Mouse (Mus musculus) intestine, embryonic 15.5 days (tissue): ENCODE results near the gene Vps9d1. TPM values are rescaled to one million over a fixed set of nuclear protein-coding genes. Genes with fewer than 3 reads are reported as not detected.
A peak's percentile ranks its signal among the peaks of the same experiment; 100 is the strongest.
"Not testable (repeated sequence)": the region's sequence is repeated elsewhere in the genome, so short reads cannot be mapped to it uniquely, and the experiment has no call there.

Experiments
- ATAC-seq: fragments of 200-750 bp; cut with Nextera tagmentation; 2 replicates; pipeline ENCODE4 v1.8.0; 2017; ENCODE audit warnings: moderate TSS enrichment, moderate library complexity
- H3K27ac ChIP-seq: fragments of 300-500 bp; sonication (generic); 2 replicates; pipeline ENCODE4 v1.5.1; 2015; ENCODE audit warnings: mild to moderate bottlenecking, inconsistent platforms
- H3K27me3 ChIP-seq: fragments of 300-500 bp; sonication (generic); replicated peaks from 2 replicates; pipeline ENCODE4 v1.6.1; 2015; ENCODE audit warnings: inconsistent platforms
- H3K36me3 ChIP-seq: fragments of 300-500 bp; sonication (generic); 2 replicates; pipeline ENCODE4 v1.6.1; 2015; ENCODE audit warnings: inconsistent platforms
- H3K4me1 ChIP-seq: fragments of 300-500 bp; sonication (generic); replicated peaks from 2 replicates; pipeline ENCODE4 v1.6.1; 2015; ENCODE audit warnings: inconsistent platforms
- H3K4me2 ChIP-seq: fragments of 300-500 bp; sonication (generic); replicated peaks from 2 replicates; pipeline ENCODE4 v1.6.1; 2015; ENCODE audit warnings: mild to moderate bottlenecking, inconsistent platforms
- H3K4me3 ChIP-seq: fragments of 300-500 bp; sonication (generic); replicated peaks from 2 replicates; pipeline ENCODE4 v1.5.1; 2015; ENCODE audit warnings: inconsistent platforms
- H3K9ac ChIP-seq: fragments of 300-500 bp; sonication (generic); 2 replicates; pipeline ENCODE4 v1.6.1; 2015; ENCODE audit warnings: inconsistent platforms
- H3K9me3 ChIP-seq: fragments of 300-500 bp; sonication (generic); 2 replicates; pipeline ENCODE4 v1.6.1; 2016; ENCODE audit warnings: inconsistent platforms
- WGBS: fragments of 180-500 bp; shearing (Covaris S2); methylation state at CpG from one replicate; pipeline ENCODE4 v1.1.7; 2015; 5-methylcytosine and 5-hydroxymethylcytosine counted together
- polyA plus RNA-seq: library from polyadenylated mRNA; unstranded; fragments of >200 nt; fragmentation: Nextera tagmentation; extraction: Ambion mirVana; gene quantifications from 2 replicates; pipeline ENCODE4 v1.2.1, GENCODE M21; 2015

Vps9d1 gene
- 15.3 and 18.4 TPM in 2 replicates for polyA plus RNA-seq

GRCm38 (mm10) chr8:123254099-123254885, at the start of gene Vps9d1, which contains the start of gene Zfp276:
TSS of gene Vps9d1 (minus strand) at chr8:123254348.
TSS of gene Zfp276 (plus strand) at chr8:123254195.
- peak within 1 kb of the TSS; percentile 96 for H3K9ac ChIP-seq
- peaks cover 15% of the 10 kb centered on the region for H3K4me1 ChIP-seq
- under 1% methylated on average over 98 of the region's 99 CpGs for WGBS
- H3K4me3 ChIP-seq, result peak within 1 kb of the TSS; percentile 96
- ATAC-seq, result peak; percentile 98
- peak within 1 kb of the TSS; percentile 81 for H3K27ac ChIP-seq
- peak within 1 kb of the TSS; percentile 90 for H3K4me2 ChIP-seq
- peaks cover 27% of the 10 kb centered on the region for H3K36me3 ChIP-seq
- H3K27me3 ChIP-seq, result no peaks in the 10 kb centered on the region
- H3K9me3 ChIP-seq, result no peaks in the 10 kb centered on the region

- no peaks in the 10 kb centered on the region for H3K9me3 ChIP-seq
- no peak overlapping the region for H3K4me2 ChIP-seq
- H3K4me3 ChIP-seq, result no peak overlapping the region
- H3K36me3 ChIP-seq, result 0 out of 2 replicates have a peak, but pooled peaks cover 5% of the 10 kb centered on the region
- no peak for ATAC-seq
- no peaks in the 10 kb centered on the region for H3K27me3 ChIP-seq
- no peak overlapping the region for H3K9ac ChIP-seq
- H3K27ac ChIP-seq, result no peak overlapping the region
- WGBS, result 92% methylated on average over 11 of the region's 11 CpGs
- H3K4me1 ChIP-seq, result no peaks in the 10 kb centered on the region
Measured at GRCm38 (mm10) chr8:123298301-123298700, 44.2 kb upstream of the Vps9d1 start.

GRCm38 (mm10) chr8:123292785-123293184, 38.6 kb upstream of the Vps9d1 start:
- Histone ChIP-seq H3K4me1 (no peaks in the 10 kb centered on the region), H3K9ac (no peak overlapping the region), H3K4me2 (no peak overlapping the region), H3K4me3 (no peak overlapping the region), H3K36me3 (0 out of 2 replicates have a peak, but pooled peaks cover 6% of the 10 kb centered on the region), H3K27ac (no peak overlapping the region), H3K27me3 (no peaks in the 10 kb centered on the region), H3K9me3 (no peaks in the 10 kb centered on the region)
- no peak for ATAC-seq
- WGBS, result 87% methylated on average over 2 of the region's 2 CpGs

GRCm38 (mm10) chr8:123292281-123292680, 38.1 kb upstream of the Vps9d1 start:
- Histone ChIP-seq H3K27me3 (no peaks in the 10 kb centered on the region), H3K36me3 (0 out of 2 replicates have a peak, but pooled peaks cover 5% of the 10 kb centered on the region), H3K9ac (no peak overlapping the region), H3K27ac (no peak overlapping the region), H3K4me2 (no peak overlapping the region), H3K4me3 (no peak overlapping the region), H3K9me3 (no peaks in the 10 kb centered on the region), H3K4me1 (no peaks in the 10 kb centered on the region)
- 90% methylated on average over 3 of the region's 3 CpGs for WGBS
- no peak for ATAC-seq

GRCm38 (mm10) chr8:123291716-123292115, 37.6 kb upstream of the Vps9d1 start:
- Histone ChIP-seq H3K27ac (no peak overlapping the region), H3K4me2 (no peak overlapping the region), H3K4me3 (no peak overlapping the region), H3K36me3 (0 out of 2 replicates have a peak, but pooled peaks cover 5% of the 10 kb centered on the region), H3K9ac (no peak overlapping the region), H3K27me3 (no peaks in the 10 kb centered on the region), H3K4me1 (no peaks in the 10 kb centered on the region), H3K9me3 (no peaks in the 10 kb centered on the region)
- WGBS, result 85% methylated on average over 8 of the region's 8 CpGs
- no peak for ATAC-seq

GRCm38 (mm10) chr8:123290679-123291078, 36.5 kb upstream of the Vps9d1 start:
- Histone ChIP-seq H3K27me3 (no peaks in the 10 kb centered on the region), H3K4me2 (no peak overlapping the region), H3K4me1 (no peaks in the 10 kb centered on the region), H3K27ac (no peak overlapping the region), H3K9ac (no peak overlapping the region), H3K36me3 (0 out of 2 replicates have a peak, but pooled peaks cover 5% of the 10 kb centered on the region), H3K9me3 (no peaks in the 10 kb centered on the region), H3K4me3 (no peak overlapping the region)
- ATAC-seq, result no peak
- 93% methylated on average over 8 of the region's 8 CpGs for WGBS

- Histone ChIP-seq H3K9ac (no peak overlapping the region), H3K27ac (no peak overlapping the region), H3K4me1 (no peaks in the 10 kb centered on the region), H3K9me3 (no peaks in the 10 kb centered on the region), H3K36me3 (0 out of 2 replicates have a peak, but pooled peaks cover 5% of the 10 kb centered on the region), H3K27me3 (no peaks in the 10 kb centered on the region), H3K4me2 (no peak overlapping the region), H3K4me3 (no peak overlapping the region)
- 74% methylated on average over 4 of the region's 4 CpGs for WGBS
- ATAC-seq, result no peak
Measured at GRCm38 (mm10) chr8:123290166-123290565, 36.0 kb upstream of the Vps9d1 start.

GRCm38 (mm10) chr8:123287362-123287761, 33.2 kb upstream of the Vps9d1 start:
- Histone ChIP-seq H3K4me3 (no peak overlapping the region), H3K27ac (no peak overlapping the region), H3K9ac (no peak overlapping the region), H3K4me2 (no peak overlapping the region), H3K9me3 (no peaks in the 10 kb centered on the region), H3K4me1 (no peaks in the 10 kb centered on the region), H3K36me3 (0 out of 2 replicates have a peak, but pooled peaks cover 3% of the 10 kb centered on the region), H3K27me3 (no peaks in the 10 kb centered on the region)
- 95% methylated on average over 17 of the region's 17 CpGs for WGBS
- no peak for ATAC-seq

- no peak overlapping the region for H3K4me3 ChIP-seq
- no peak overlapping the region for H3K27ac ChIP-seq
- no peaks in the 10 kb centered on the region for H3K4me1 ChIP-seq
- H3K4me2 ChIP-seq, result no peak overlapping the region
- ATAC-seq, result no peak
- WGBS, result 85% methylated on average over 5 of the region's 5 CpGs
- no peaks in the 10 kb centered on the region for H3K9me3 ChIP-seq
- no peak overlapping the region for H3K9ac ChIP-seq
- H3K27me3 ChIP-seq, result no peaks in the 10 kb centered on the region
- H3K36me3 ChIP-seq, result no peaks in the 10 kb centered on the region
Measured at GRCm38 (mm10) chr8:123284493-123284892, 30.3 kb upstream of the Vps9d1 start.

GRCm38 (mm10) chr8:123283991-123284390, 29.8 kb upstream of the Vps9d1 start:
- Histone ChIP-seq H3K4me1 (no peaks in the 10 kb centered on the region), H3K36me3 (no peaks in the 10 kb centered on the region), H3K4me3 (no peak overlapping the region), H3K9me3 (no peaks in the 10 kb centered on the region), H3K27me3 (no peaks in the 10 kb centered on the region), H3K4me2 (no peak overlapping the region), H3K27ac (no peak overlapping the region), H3K9ac (no peak overlapping the region)
- WGBS, result 80% methylated on average over 7 of the region's 7 CpGs
- ATAC-seq, result 0 out of 2 replicates have a peak, but pooled peaks have one; percentile 25

GRCm38 (mm10) chr8:123282994-123283393, 28.8 kb upstream of the Vps9d1 start:
- not testable (repeated sequence) for H3K4me1 ChIP-seq, H3K27me3 ChIP-seq, H3K27ac ChIP-seq, H3K4me2 ChIP-seq, H3K4me3 ChIP-seq, H3K9me3 ChIP-seq, H3K36me3 ChIP-seq, H3K9ac ChIP-seq, ATAC-seq
- 94% methylated on average over 5 of the region's 6 CpGs for WGBS

- 85% methylated on average over 13 of the region's 13 CpGs for WGBS
- H3K4me2 ChIP-seq, result no peak overlapping the region
Measured at GRCm38 (mm10) chr8:123280302-123281094, 26.4 kb upstream of the Vps9d1 start.

More at GRCm38 (mm10) chr8:123280302-123281094, 26.4 kb upstream of the Vps9d1 start:
- no peak for ATAC-seq
- Histone ChIP-seq H3K27me3 (no peaks in the 10 kb centered on the region), H3K36me3 (no peaks in the 10 kb centered on the region), H3K9ac (no peak overlapping the region), H3K4me1 (no peaks in the 10 kb centered on the region), H3K4me3 (no peak overlapping the region), H3K9me3 (no peaks in the 10 kb centered on the region), H3K27ac (no peak overlapping the region)
